Mouse (Mus musculus) forebrain, embryonic 10.5 days (tissue): ENCODE data around the gene Lrrk2. TPM values are rescaled to one million over a fixed set of nuclear protein-coding genes. Genes with fewer than 3 reads are reported as not detected.
"Not testable (repeated sequence)": the region's sequence is repeated elsewhere in the genome, so short reads cannot be mapped to it uniquely, and the experiment has no call there.

Experiments
- DNase-seq: peaks from one replicate; pipeline ENCODE4 v3.0.0-alpha.2; 2017; ENCODE audit warnings: low spot score; ENCODE audit errors: extremely low spot score
- H3K27ac ChIP-seq: fragments of 300-500 bp; sonication (generic); 2 replicates; pipeline ENCODE4 v1.5.1; 2016; ENCODE audit warnings: mild to moderate bottlenecking
- H3K27me3 ChIP-seq: fragments of 300-500 bp; sonication (generic); 2 replicates; pipeline ENCODE4 v1.6.1; 2016; ENCODE audit warnings: mild to moderate bottlenecking; ENCODE audit not compliant: poor library complexity, severe bottlenecking
- H3K36me3 ChIP-seq: fragments of 300-500 bp; sonication (generic); replicated peaks from 2 replicates; pipeline ENCODE4 v1.6.1; 2016; ENCODE audit warnings: mild to moderate bottlenecking, moderate library complexity
- H3K4me1 ChIP-seq: fragments of 300-500 bp; sonication (generic); 2 replicates; pipeline ENCODE4 v1.6.1; 2016
- H3K4me3 ChIP-seq: fragments of 300-500 bp; sonication (generic); 2 replicates; pipeline ENCODE4 v1.5.1; 2016; ENCODE audit warnings: mild to moderate bottlenecking, moderate library complexity
- H3K9me3 ChIP-seq: fragments of 300-500 bp; sonication (generic); 2 replicates; pipeline ENCODE4 v1.6.1; 2016; ENCODE audit warnings: mild to moderate bottlenecking, moderate library complexity
- WGBS: fragments of 180-500 bp; shearing (Covaris S2); methylation state at CpG from one replicate; pipeline ENCODE4 v1.1.7; 2016; 5-methylcytosine and 5-hydroxymethylcytosine counted together
- polyA plus RNA-seq: library from polyadenylated mRNA; unstranded; fragments of >200 nt; fragmentation: Nextera tagmentation; extraction: Ambion mirVana; gene quantifications from 2 replicates; pipeline ENCODE4 v1.2.1, GENCODE M21; 2016

Lrrk2 gene
- polyA plus RNA-seq, 1 experiment from 2014 or later = 2.3 TPM

DNA sequence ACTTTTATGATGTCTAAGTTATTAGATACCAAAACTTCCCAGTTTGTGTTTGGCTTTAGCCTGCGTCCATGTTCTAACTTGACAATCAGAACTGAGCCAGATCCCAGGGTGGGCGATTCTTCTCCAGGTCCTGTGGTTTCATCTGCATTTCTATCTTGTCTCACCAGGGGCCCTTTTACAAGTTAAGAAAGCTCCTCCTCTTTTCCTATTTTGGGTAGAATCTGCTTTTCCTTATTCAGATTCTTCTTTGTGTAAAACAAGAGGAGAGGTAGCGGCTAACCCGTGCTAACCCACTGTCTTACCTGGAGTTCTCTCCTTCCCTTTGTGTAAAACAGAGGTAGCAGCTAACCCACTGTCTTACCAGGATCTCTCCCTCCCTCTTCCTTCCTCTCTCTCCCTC is 99.1 kb downstream of the Lrrk2 start:
- DNase-seq = no peak
- 39% methylated on average over 4 of the region's 4 CpGs for WGBS

DNA sequence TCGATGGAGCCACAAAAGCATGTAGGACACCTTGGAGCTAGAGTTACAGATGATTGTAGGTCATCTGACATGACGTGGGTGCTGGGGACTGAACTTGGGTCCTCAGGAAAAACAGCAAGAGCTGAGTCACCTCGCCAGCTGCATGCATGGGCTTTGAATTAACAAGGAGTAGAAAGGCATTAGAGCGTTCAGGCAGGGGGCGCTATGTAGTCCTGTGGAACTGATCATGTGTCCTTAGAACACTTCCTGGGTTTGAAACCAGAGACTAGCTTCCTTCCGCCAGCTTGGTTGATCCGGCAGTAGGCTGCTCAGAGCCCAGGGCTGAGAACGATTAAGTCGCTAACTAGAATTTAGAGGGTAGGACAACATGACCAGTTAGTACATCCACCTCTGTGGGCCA is 106.2 kb downstream of the Lrrk2 start:
- no peaks in the 10 kb centered on the region for H3K9me3 ChIP-seq
- 95% methylated on average over 9 of the region's 9 CpGs for WGBS
- H3K27me3 ChIP-seq = no peaks in the 10 kb centered on the region
- H3K4me1 ChIP-seq = no peaks in the 10 kb centered on the region
- no peak overlapping the region for H3K4me3 ChIP-seq
- no peaks in the 10 kb centered on the region; the same call in 1 of the 2 replicates for H3K36me3 ChIP-seq
- no peak for DNase-seq
- H3K27ac ChIP-seq = no peak overlapping the region

More for the DNA sequence above, 99.1 kb downstream of the Lrrk2 start:
- no peak overlapping the region for H3K4me3 ChIP-seq
- H3K4me1 ChIP-seq = peaks cover 5% of the 10 kb centered on the region
- no peaks in the 10 kb centered on the region for H3K27me3 ChIP-seq
- no peaks in the 10 kb centered on the region for H3K9me3 ChIP-seq
- no peaks in the 10 kb centered on the region for H3K36me3 ChIP-seq
- no peak overlapping the region for H3K27ac ChIP-seq

DNA sequence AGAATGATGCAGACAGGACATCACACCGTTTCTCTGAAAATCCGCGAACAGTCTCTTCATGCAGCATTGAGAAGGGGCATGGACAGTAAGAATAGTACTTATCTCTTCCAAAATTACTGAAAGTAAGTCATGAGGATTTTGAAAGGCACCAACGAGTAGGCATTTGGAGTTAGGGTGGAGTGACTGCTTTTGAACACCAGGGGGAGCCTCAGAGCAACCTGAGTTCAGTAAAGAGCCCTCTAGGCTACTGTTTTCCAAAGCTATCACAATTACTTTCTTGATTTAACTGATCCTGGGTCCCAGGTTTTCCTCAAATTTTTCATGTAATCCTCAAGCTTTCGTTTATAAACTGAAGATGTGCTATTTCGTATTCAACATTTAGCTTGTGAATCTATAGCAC is 108.2 kb downstream of the Lrrk2 start:
- Histone ChIP-seq H3K4me3 (no peak overlapping the region), H3K27me3 (no peaks in the 10 kb centered on the region), H3K36me3 (no peaks in the 10 kb centered on the region; the same call in 1 of the 2 replicates), H3K4me1 (no peaks in the 10 kb centered on the region), H3K9me3 (no peaks in the 10 kb centered on the region), H3K27ac (no peak overlapping the region)
- peak; percentile 20 for DNase-seq
- WGBS = 28% methylated on average over 6 of the region's 6 CpGs

DNA sequence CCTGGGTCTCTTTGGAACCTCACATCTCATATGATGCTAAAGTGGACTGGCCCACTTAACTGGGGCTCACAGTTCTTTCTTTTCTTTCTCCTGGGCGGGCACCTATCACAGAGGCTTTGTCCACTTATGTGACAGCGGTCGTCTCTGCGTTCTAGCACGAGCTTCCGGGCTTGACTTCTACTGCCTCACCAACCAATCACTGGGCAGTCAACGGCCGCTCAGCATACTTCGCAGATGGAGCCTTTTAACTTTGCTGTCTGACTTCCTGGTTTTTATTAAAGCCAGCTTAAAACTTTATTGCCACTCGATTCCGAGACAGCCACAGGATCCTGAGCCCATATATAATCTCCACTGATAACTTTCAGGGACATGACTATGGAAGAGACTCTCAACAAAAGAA is 115.4 kb downstream of the Lrrk2 start:
- WGBS = 93% methylated on average over 11 of the region's 11 CpGs
- H3K4me1 ChIP-seq = no peaks in the 10 kb centered on the region

DNA sequence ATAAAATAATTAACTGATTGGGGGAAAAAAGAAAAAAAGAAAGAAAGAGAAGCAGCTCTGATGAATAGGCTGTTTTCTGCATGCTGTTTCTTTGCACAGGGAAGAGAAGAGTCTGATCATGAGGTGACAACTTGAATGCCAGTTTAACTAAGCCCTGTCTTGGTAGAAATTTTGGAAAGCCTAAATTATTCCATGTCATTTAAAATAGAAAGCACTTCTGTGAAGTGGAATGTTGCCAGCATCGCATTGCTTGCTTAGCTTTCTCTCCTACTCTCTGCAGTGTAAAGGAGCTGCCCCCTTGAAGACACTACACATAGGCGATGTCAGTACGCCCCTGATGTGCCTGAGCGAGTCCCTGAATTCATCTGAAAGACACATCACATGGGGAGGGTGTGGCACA is 133.5 kb downstream of the Lrrk2 start:
- Histone ChIP-seq H3K27me3 (no peaks in the 10 kb centered on the region), H3K36me3 (no peaks in the 10 kb centered on the region), H3K4me3 (no peak overlapping the region), H3K4me1 (no peaks in the 10 kb centered on the region), H3K9me3 (no peaks in the 10 kb centered on the region), H3K27ac (no peak overlapping the region)
- DNase-seq = no peak
- WGBS = 90% methylated on average over 4 of the region's 4 CpGs

More for the DNA sequence above, 115.4 kb downstream of the Lrrk2 start:
- Histone ChIP-seq H3K27ac (no peak overlapping the region), H3K36me3 (no peaks in the 10 kb centered on the region), H3K27me3 (no peaks in the 10 kb centered on the region), H3K9me3 (no peaks in the 10 kb centered on the region), H3K4me3 (no peak overlapping the region)
- no peak for DNase-seq

DNA sequence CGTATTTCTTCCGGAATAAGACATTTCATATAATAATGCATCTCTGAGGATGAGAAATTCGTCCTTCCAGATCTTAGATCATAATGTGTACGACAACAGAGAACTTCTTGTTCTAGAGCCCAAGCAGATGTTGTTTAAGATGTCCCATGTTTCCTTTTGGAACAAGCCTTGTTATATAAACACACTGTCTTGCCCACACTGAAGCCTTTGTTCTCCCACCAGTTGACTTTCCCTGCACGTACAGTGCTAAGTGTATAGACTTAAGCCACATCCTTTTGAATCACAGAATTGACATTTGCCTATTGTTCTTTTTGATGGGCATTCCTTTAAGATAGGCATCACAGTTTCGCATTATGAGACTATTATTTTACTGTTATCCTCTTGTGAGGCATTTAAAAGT is 162.3 kb downstream of the Lrrk2 start:
- Histone ChIP-seq H3K4me3 (no peak overlapping the region), H3K36me3 (no peaks in the 10 kb centered on the region), H3K27ac (no peak overlapping the region), H3K27me3 (no peaks in the 10 kb centered on the region), H3K4me1 (no peaks in the 10 kb centered on the region), H3K9me3 (no peaks in the 10 kb centered on the region)
- no peak for DNase-seq
- 85% methylated on average over 6 of the region's 6 CpGs for WGBS

DNA sequence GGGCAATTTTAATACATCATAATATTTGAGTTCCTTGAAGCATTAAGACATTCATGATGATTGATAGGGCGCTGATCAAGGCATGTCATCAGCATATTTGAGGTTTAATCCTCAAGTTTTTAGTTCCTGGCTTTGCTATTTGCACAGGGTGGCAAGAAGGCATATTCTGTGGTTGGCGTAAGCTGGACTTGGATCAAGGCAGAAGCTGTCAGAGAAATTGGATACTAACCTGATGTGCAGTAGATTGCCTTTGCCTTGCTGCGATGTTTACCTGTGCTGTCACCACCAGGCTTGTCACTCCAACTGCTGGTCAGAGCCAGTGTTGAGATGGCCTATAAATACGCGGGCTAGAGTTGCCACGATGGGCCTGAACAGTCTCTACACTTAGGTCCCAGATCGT is 165.0 kb downstream of the Lrrk2 start, which contains the start of gene Smgc:
Smgc (plus strand) TSS at position 301 of the 400 bp plus-strand sequence.
- no peaks in the 10 kb centered on the region for H3K36me3 ChIP-seq
- no peak within 1 kb of the TSS for H3K4me3 ChIP-seq
- H3K27me3 ChIP-seq = no peaks in the 10 kb centered on the region
- no peak for DNase-seq
- no peaks in the 10 kb centered on the region for H3K4me1 ChIP-seq
- no peak within 1 kb of the TSS for H3K27ac ChIP-seq
- no peaks in the 10 kb centered on the region for H3K9me3 ChIP-seq
- 91% methylated on average over 7 of the region's 7 CpGs for WGBS

DNA sequence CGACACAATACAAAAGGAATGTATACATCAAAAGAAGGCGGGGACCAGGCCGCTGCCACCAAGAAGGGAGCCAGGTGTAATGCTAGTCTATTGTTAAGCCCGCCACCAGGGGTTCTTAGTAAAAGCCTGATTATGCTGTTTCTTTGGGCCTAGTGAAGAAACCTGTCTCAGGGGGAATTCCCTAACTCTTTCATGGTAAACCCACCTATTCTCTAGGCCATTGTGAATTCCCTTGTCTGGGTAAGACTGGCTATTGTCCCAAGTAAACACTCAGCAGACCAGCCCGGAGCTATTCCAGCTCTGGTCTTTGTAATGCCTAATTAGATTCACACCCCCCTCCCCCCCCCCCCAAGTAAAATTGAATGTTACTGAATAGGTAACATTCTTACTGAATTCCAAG is 191.2 kb downstream of the Lrrk2 start:
- H3K27ac ChIP-seq, H3K9me3 ChIP-seq, H3K4me3 ChIP-seq, H3K36me3 ChIP-seq: not testable (repeated sequence)
- 15% methylated on average over 5 of the region's 5 CpGs for WGBS
- peaks cover 16% of the 10 kb centered on the region for H3K4me1 ChIP-seq
- peaks cover 16% of the 10 kb centered on the region; the same call in 1 of the 2 replicates for H3K27me3 ChIP-seq
- DNase-seq = peak; percentile 15

Other genes starting within 250 kb of the Lrrk2 start
- 0.43 and 0.62 TPM in 2 replicates for gene Slc2a13, start 99.9 kb upstream of the Lrrk2 start, polyA plus RNA-seq
- gene Smgc, start 165.1 kb downstream of the Lrrk2 start, polyA plus RNA-seq = not detected in 2 replicates